Mouse (Mus musculus) T-helper 17 cell (primary cell): ENCODE data around the gene Tox2.

Experiments used
- in situ Hi-C, 2 experiments: fragments of 300-600 bp; cut with MboI, MseI; formaldehyde crosslinking; loops; 1 replicate in 1 of 2; 2 replicates in 1 of 2; pipeline ENCODE4 v1.15.1; 2025; ENCODE audit warnings: high pct_unique_total_duplicates in 2 of 2

Gene Tox2

DNA sequence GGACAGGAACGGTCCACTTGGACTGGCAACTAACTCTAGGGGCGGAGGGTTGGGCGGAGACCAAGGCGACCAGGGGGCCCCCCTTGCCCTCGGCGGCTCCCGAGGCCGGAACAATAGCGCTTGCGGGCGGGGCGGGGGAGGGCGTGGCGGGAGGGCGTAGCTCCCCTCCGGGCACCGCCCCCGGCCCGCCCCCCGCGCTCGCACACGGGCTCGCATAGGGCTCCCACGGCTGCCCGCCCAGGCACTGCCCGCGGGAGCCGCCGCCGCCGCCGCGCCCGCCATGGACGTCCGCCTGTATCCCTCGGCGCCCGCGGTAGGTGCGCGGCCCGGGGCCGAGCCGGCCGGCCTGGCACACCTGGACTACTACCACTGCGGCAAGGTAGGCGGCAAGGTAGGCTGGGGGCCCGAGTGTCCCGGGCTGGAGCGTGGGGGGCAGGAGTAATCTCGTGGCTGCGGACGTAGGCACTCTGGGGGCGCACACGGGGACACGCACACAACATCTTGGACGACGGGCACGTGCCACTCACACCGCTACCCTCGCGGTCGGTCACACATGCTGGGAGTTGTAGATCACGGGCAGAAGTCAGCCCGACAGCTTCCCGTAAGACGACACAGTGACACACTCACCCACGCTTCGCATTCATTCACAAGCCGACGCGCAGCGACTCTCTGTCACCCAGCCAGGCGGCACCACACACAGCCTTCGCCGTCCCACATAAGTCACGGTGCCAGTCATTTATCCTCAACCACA is at the start of gene Tox2:
TSS of gene Tox2 (plus strand) at position 242 of the 751 bp plus-strand sequence.
- in situ Hi-C loops = loop anchor here in 1 of 2 experiments (5.0 kb wide), 1 partner anchor 36 kb away; no protein-coding TSS in a partner anchor

DNA sequence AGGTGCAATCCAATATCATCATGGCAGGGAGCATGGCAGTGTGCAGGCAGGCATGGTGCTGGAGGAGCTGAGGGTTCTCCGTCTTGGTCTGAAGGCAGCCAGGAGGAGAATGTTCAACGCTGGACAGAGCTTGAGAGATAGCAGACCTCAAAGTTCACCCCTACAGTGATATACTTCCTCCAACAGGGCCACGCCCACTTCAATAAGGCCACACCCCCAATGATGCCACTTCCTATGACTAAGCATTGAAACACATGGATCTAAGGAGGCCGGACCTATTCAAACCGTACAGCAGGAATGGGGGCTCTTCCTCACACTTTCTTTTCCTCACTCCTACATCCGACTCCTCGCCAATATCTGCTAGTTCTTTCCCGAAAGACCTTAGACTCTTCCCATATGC is 48.3 kb upstream of the Tox2 start:
- in situ Hi-C loops = loop anchor here (5.0 to 10.0 kb wide), 2 partner anchors 47 to 950 kb away; no protein-coding TSS in a partner anchor

DNA sequence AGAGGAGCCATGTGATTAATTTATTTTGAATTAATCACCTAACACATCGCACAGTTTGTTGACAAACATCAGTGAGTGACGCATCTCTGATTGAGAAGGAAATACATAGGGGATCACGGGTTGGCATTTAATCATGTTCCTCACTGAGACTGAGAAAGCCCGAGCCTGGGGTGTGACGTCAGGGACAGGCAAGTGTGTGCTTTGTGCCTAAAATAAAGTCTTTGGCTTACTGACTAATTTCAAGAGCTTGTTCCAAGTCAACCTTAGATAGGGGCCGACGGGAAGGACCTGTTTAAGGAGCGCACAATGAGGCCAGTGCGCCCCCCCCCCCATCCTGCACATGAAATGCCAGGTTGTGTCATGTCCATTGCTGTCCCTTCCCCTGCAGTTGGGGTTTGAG is 43.9 kb upstream of the Tox2 start:
- in situ Hi-C loops = loop anchor here (5.0 to 10.0 kb wide), 2 partner anchors 52 to 954 kb away; no protein-coding TSS in a partner anchor

DNA sequence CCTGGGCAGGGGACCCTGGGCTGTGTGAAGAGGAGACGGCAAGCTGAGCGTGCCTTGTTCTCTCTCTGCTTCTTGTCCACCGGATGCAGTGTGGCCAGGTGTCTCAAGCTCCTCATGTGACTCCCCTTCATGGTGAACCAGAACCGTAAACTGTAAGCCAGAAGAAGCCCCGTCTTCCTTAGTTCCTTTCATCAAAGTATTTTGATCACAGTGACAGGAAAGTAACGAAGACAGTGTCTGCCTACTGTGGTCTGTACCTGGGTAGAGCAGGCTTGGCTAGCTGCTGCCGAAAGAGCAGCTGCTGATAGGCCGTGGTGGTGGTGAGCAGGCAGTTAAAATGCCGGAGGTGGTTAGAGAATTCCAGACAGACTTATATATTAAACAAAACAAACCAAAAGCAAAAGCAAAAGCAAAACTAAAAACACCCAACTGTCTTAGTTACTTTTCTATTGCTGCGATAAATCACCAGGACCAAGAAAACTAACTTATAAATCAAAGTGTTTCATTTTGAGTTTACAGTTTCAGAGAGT is 38.4 kb upstream of the Tox2 start:
- in situ Hi-C loops = no loop called here

DNA sequence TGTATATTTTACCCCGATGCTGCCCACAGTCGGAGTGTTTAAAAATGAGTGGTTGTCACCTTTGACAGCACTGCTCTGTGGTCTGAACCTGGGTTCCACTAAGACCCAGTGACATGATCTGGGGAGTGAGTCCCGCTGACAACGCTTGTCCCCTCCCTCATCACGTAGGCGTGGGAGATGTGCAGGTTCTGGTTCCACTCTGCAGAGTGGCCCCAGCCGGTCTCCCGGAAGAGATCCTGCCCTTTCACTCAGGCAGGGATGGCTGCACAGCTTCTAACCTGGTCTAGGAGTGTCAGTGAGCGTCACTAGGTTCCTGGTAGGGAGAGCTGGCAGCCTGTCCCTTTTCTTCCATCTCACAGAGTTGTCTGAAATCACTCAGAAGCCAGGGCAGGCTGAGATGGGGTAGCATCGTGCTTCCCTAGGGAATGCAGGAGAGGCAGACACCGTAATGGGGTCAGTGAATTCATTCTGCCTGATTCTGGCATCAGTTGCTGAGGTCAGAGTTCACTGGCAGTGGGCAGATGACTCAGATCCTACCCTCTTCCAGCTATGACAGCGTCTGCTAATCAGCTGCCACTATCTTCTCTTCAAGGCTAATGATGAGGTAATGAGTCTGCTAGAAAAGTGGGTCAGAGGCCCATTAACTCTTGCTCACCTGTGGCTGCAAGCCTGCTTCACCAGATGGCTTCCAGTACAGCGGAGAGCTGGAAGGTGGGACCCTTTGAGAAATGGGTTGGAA is 36.7 kb upstream of the Tox2 start:
- in situ Hi-C loops = loop anchor here in 1 of 2 experiments (5.0 kb wide), 1 partner anchor 36 kb away; the partner anchor contains the start of gene Tox2

DNA sequence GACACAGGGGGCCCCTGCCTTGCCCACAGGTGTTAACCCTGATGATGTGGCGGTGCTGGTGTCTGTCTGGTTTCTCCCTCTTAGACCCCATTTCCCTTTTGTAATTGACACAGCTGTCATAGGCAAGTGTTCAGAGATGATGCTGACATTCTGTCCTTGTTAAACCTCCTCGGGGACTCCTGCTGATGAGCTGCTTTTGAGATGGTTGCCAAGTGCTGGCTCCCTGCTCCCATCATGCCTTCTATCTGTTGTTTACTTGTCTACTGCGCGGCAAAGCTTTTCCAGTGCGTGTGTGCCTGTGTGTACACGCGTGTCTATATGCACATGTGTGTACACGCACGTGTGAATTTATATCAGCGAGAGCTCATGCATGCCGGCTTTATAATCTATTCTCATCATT is 31.0 kb upstream of the Tox2 start:
- in situ Hi-C loops = no loop called here

DNA sequence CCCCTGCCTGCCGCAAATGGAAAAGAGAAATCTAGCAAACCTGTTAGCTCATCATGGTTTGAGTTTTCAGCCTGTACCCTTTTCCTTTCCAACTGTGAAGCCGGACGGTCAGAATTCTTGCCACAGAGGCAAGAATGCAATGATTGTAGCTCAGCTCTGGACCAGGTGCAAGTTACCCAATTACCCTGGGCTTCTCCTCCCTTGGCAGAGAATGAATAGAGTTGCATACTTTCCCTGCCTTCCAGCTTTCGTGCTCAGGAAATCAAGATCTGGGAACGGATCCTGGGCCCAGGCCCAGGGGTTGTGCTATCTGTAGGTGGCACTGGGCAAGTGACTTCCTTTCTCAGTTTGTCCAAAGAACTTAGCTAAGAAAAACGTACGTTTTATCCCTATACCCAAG is 28.9 kb upstream of the Tox2 start:
- in situ Hi-C loops = no loop called here

DNA sequence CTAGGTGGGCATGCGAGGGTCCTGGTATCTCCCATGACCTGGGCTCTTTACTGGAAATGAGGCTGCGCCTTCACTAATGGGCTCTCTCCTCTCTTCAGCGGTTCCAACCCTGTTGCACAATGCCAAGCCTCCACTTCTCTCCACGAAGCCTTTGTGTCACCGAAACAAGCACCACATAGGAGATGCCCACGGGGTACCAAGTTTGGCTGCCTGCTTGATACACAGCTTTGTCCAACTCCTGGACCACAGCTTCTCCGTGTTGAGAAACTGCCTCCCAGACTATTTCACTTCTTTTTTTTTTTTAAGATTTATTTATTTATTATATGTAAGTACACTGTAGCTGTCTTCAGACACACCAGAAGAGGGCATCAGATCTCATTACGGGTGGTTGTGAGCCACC is 27.1 kb upstream of the Tox2 start:
- in situ Hi-C loops = no loop called here

DNA sequence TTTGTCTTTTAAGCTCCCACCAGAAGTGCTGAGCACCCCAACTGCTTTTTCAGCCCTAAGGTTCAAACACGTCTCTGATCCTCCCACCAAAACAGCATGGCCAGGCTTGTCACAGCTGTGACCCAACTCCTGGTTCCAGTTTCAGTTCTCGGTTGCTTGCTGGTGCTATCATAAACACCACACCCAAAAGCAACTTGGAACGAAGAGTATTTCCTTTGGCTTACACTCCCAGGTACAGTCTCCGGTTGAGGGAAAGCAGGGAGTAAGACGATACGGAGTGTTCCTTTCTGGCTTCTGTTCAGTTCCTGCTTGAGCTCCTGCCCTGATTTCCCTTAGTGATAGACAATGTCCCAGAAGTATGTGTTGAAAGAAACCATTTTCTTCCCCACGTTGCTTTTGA is 26.4 kb upstream of the Tox2 start:
- in situ Hi-C loops = no loop called here

DNA sequence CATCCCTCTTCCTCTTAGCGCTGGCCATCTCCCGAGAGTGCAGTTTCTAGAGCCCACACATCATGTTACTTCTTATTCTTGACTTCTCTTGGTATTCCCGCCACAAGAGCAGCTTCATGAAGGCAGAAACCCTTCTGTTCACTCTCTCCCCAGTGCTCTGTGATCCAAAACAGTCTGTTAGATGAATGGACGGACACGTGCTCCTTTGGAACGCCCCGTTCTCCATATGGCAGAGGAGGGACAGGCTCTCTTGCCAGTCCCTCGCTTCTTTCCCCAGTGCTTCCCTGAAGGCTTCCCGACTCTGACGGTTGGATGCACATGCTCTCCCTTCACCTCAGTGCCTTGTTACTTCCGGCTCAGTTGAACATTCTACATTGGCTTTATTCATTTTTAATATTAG is 15.4 kb upstream of the Tox2 start:
- in situ Hi-C loops = no loop called here

DNA sequence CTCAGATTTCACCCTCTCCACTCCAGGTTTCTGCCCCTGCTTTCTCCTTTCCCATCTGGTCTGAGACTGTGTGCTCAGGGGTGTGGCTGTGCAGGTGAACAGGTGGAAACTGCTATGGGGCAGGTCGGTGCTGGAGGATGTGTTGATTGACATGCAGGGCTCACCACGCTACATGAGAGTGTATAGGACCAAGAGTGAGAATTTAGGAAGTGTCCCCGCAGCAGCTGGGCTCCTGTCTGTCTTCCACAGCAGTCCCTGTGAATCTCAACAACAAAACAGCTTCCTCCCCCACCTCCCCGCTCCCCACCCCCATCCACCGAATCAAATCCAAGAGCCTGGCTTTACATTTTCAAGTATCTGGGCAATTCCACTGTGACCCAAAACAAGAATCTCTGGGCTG is 13.3 kb upstream of the Tox2 start:
- in situ Hi-C loops = no loop called here

DNA sequence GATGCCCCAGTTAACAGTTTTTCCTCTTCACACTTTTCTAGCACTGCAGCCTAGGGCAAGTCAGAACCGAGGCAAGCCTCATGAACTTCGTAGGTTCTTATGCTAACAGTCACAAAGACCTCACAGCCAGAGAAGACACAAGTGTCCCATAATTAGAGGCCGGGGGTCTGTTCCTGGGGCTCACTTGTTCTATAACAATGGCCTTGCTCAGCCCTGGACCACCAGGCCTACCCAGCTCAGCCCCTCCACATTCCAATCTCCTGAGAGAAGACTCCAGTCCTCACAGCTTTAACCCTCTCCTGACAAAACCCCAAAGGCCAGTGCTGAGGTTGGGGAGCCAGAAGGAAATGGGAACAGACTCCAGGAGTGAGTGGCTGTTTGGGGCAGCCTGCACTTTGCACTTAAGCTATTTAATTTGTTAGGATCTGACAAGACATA is 12.9 kb upstream of the Tox2 start:
- in situ Hi-C loops = loop anchor here in 1 of 2 experiments (10.0 kb wide), 1 partner anchor 85 kb away; no protein-coding TSS in a partner anchor

DNA sequence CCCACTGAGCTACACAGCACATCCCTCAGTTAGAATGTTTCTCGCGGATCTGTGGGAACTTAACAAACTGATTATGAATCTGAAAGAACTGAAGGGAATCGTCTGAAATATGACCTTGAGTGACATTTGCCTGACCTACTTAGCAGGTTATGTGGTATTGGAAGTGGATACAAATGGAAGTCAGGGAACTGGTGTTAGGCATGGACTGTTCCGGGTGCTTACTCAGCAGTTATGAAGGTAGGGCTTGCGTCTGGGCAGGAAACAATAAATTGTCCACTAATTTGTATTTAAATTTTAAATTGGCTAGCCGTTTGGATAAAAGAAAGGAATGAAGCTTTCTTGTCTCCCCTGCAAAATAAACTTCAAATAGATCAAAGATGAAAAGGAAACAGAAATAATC is 10.4 kb upstream of the Tox2 start:
- in situ Hi-C loops = loop anchor here in 1 of 2 experiments (10.0 kb wide), 1 partner anchor 88 kb away; no protein-coding TSS in a partner anchor

DNA sequence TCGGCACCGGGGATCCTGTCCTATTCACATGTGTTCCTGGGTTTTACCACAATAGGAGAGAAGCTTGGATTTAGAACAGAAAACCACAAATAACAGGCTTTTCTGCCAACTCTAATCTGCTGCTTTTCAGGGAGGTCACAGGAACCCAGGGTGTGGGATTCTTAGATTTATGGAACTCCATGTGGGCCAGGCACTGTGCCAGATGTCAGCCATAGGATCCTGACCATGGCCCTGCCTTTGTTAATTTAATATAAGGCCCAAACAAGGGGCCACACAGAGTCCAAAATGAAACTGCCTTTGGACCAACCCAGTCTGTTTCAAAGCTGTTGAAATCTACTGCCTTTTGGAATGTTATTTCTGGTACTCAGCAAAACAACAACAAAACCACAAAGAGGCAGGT is 8.9 kb upstream of the Tox2 start:
- in situ Hi-C loops = loop anchor here in 1 of 2 experiments (10.0 kb wide), 1 partner anchor 89 kb away; no protein-coding TSS in a partner anchor

DNA sequence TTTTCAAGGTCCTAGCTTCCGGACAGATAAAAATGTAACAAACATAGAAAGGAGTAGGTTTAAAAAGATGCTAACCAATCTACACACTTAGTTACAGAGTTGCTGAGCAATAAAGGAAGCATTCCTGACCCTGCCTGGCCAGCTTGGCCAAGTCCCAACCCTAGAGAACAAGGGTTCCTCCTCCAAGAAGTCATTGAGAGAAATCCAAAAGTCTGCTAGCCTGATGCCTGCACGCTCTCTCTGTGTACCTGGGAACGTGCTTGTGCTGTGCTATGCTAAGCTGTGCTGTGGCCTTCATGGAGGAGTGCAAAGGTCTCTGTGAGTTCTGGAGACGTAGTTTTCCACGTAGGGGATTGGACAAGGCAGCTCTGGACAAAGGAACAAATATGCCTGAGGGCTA is 8.4 kb upstream of the Tox2 start:
- in situ Hi-C loops = loop anchor here in 1 of 2 experiments (10.0 kb wide), 1 partner anchor 90 kb away; no protein-coding TSS in a partner anchor

DNA sequence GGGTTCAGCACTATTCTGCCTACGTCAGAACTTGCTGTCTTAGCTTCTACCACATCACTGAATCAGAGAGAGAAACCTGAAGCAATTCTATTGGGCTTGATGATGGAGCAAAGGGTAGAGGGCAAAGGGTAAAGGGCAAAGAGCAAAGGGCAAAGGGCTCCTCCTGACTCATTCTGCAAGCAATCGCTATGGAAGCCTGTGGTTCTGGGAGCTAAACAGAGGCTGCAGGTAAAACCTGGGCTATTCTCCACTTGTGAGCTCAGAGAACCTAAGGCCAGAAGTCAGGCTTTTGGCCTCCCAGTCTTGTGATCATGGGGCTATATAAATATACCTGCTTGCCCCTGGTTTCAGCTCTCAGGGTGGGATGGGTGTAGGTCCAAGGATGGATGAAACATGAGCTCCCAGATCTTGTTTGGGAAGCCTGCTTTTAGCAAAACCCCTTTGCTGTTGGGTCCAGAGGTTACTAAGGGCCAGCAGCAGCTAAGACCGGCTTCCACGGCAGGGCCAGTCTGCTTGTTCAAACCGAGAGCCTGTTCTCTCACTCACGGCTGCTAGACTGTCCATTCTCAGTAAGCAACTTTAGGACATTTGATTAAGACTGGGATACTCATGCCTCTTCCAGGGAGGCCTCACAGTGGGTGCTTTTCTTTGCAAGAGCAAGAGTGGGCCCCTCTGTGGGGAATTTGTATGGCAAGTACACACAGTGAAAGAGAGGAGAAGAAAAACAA is 7.7 kb upstream of the Tox2 start:
- in situ Hi-C loops = loop anchor here in 1 of 2 experiments (10.0 kb wide), 1 partner anchor 90 kb away; no protein-coding TSS in a partner anchor

DNA sequence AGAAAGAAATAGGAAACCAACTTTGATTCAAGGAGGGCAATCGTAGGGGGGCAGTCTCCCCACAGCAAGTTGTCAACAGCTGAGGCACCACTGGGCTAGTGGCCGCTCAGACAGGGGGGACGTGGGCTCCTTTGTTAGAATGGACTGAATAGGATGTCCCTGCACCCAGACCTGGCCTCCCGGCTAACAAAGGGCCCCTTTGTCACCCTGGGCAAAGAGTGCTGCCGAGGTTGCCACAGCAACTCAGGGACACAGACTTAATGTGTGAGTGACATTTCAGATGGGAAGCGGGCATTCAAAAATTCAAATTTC is 7.1 kb upstream of the Tox2 start:
- in situ Hi-C loops = loop anchor here in 1 of 2 experiments (10.0 kb wide), 1 partner anchor 91 kb away; no protein-coding TSS in a partner anchor

DNA sequence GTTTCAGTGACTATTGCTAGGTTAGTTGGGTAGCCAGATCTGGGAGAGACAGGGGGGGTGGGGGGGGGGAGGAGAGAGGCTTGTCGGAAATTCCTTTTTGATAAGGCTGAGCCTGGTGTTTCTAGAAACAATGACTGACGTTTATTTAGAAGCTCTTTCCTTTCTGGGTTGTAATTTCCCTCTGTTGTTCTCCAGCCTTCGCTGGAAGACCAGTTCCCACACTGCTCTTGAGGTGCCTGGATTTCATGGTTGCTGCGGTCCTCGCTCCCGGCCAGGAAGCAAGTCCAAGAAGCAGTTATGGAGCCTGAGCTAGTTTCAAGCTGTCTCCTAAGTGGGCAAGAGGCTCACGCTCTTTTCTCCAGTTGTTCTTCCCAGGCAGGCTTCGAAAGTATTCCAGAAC is 1.0 kb upstream of the Tox2 start:
- in situ Hi-C loops = loop anchor here in 1 of 2 experiments (5.0 kb wide), 1 partner anchor 35 kb away; no protein-coding TSS in a partner anchor

DNA sequence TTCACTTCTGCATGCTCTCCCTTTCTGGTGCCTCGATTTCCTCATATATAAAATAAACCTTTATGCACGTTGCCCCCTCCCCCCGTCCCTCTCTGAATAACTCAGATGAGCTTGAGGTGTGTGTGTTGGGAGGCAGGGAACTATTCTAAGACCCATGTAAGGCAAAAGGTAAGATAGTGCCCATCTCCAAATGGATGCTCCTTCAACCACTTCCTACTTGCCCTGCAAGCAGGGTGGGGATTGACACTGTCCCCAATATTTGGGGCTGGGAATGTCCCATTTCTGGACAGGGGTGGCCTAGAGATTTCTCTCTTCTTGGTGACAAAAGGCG is 407 bp upstream of the Tox2 start:
- in situ Hi-C loops = loop anchor here in 1 of 2 experiments (5.0 kb wide), 1 partner anchor 35 kb away; no protein-coding TSS in a partner anchor

DNA sequence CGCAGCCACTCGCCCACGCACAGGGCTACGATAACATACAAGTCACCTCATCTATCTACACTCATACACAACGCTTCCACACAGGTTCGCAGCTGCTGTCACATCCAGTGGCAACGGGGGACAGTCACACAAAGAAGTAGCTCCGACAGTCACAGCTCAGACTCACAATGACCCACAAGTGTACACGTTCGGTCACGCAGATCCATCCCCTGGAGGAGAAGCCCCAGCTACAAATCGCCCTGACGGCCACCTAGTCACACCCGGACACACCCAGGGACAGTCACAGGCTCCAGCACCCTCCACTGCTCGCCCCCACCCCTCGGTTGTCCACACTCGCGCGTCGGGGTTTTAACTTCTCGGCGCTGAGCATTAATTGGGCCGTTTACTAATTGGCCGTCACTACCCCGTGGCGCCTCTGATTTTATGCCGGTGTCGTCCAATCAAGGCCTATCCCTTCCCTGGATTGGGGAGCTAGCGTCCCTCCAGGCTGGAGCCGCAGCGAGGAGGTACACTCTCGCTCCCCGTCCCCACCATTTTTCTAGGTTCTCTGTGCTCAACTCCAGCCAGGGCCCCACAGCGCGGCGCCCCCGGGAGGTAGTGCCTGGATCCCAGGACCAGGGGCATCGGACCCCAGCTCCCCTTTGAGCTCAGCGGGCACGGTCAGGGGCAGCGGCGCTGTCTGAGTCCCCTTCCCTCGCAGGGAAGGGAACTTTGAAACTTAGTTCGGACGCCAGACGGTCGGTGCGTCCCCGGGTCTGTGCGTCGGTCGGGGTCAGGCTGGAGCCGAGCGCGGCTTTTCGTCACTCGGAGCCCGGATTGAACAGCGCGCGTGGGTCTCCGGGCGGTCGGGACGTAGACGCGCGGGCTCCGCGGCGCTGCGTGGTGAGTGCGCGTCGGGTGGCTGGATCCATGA is 966 bp downstream of the Tox2 start:
- in situ Hi-C loops = loop anchor here in 1 of 2 experiments (5.0 kb wide), 1 partner anchor 37 kb away; no protein-coding TSS in a partner anchor
